ENCODE assay signal across 9 mouse cellular contexts in the genomic region with DNA sequence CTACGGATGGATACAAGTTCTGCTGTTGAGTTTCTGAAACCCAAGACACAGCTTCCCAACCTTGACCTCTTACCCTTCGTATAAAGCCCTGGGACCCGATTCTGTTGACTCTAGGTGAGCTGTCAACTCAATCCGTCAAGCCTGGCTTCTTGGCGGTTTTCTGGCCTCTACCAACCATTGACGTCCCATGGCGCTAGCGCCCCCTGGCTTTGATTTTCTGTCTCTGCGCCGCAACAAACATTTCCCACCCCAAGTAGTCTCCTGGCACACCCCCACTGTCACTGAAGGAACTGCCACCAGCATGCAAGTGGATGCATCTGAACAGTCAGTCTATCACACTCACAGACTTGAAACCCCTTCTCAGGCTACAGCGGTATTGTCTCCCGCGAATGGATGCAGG. TPM values are rescaled to one million over a fixed set of nuclear protein-coding genes. Genes with fewer than 3 reads are reported as not detected.
DNase-seq lines count a peak whose midpoint lies in the region; ATAC-seq and TF ChIP-seq lines count a peak whose summit lies in the region.
"Had no signal": no experiment of that assay in that cellular context is flagged by ENCODE, and none has a peak within 500 bp of the region (broad histone marks: within the 10 kb centered on the region; RNA-seq: fewer than 3 reads in every experiment).

No protein-coding gene starts in this region.

- peaks cover 4% of the 10 kb centered on the region; the same call in 1 of the 2 replicates for H3K27me3 ChIP-seq in forebrain, postnatal 0 days (ENCODE audit: insufficient read depth, low read length)
- peaks cover under 1% of the 10 kb centered on the region; the same call in 1 of the 2 replicates for H3K27me3 ChIP-seq in hindbrain, embryonic 16.5 days (replicated peaks; ENCODE audit: control insufficient read depth, insufficient read depth, low read length)
- peaks cover 64% of the 10 kb centered on the region for H3K27me3 ChIP-seq in limb, embryonic 13.5 days
- H3K27me3 ChIP-seq in midbrain, embryonic 12.5 days = peaks cover 40% of the 10 kb centered on the region
- peaks cover 10% of the 10 kb centered on the region for H3K27me3 ChIP-seq in thymus, adult 2 months (ENCODE audit: control insufficient read depth, insufficient read depth, low read length)

- peak in 1 of 2 experiments; percentile 55 for DNase-seq in left cerebral cortex, adult 2 months (ENCODE audit: extremely low spot score in 1 of 2, low spot score in 2 of 2)
- DNase-seq in left cerebral cortex, adult 8-10 months (ENCODE audit: low spot score in 2 of 2) = no peak
- DNase-seq in c-Kit-positive CD71-positive TER-119-positive erythroid progenitor cells, embryonic 14.5 days (ENCODE audit: low spot score) = peak; percentile 57
- peak; percentile 70 for DNase-seq in forebrain, postnatal 0 days
- DNase-seq in thymus, adult 2 months = peak; percentile 35

- intact Hi-C loops in left cerebral cortex, adult 2 months (cut with DNase I) = loop anchor here (1.0 kb wide), 1 partner anchor 38 kb away; no protein-coding TSS in a partner anchor

- peak overlapping the region; percentile 90 for H3K4me2 ChIP-seq in forebrain, postnatal 0 days (ENCODE audit: low read depth)
- peak overlapping the region; percentile 72 for H3K4me2 ChIP-seq in hindbrain, embryonic 16.5 days (ENCODE audit: low read length)
- peak overlapping the region; percentile 93 for H3K4me2 ChIP-seq in limb, embryonic 13.5 days (replicated peaks)
- H3K4me2 ChIP-seq in midbrain, embryonic 12.5 days (replicated peaks) = peak overlapping the region; percentile 81

- TF ChIP-seq POLR2A in thymus, adult 2 months (IDR thresholded peaks at IDR 0.05; ENCODE audit: control insufficient read depth, extremely low read depth, insufficient read depth, low read length, poor library complexity) = no peak

- H3K4me3 ChIP-seq in left cerebral cortex, adult 2 months = peak overlapping the region; percentile 52; the same call in 1 of the 2 replicates
- H3K4me3 ChIP-seq in forebrain, postnatal 0 days (ENCODE audit: low read depth, low read length) = no peak overlapping the region; the same call in 1 of the 2 replicates
- H3K4me3 ChIP-seq in hindbrain, embryonic 16.5 days (ENCODE audit: low read length) = peak overlapping the region; percentile 47; the same call in 1 of the 2 replicates
- peak overlapping the region; percentile 57; the same call in 1 of the 2 replicates for H3K4me3 ChIP-seq in limb, embryonic 13.5 days
- H3K4me3 ChIP-seq in midbrain, embryonic 12.5 days = 0 out of 2 replicates have a peak overlapping the region, but pooled peaks have one; percentile 53
- no peak overlapping the region for H3K4me3 ChIP-seq in thymus, adult 2 months (ENCODE audit: control insufficient read depth, insufficient read depth, low read length)

- no peak for ATAC-seq in forebrain, postnatal 0 days
- no peak for ATAC-seq in hindbrain, embryonic 16.5 days
- ATAC-seq in limb, embryonic 13.5 days (ENCODE audit: low FRiP score, low read depth) = no peak
- ATAC-seq in midbrain, embryonic 12.5 days (ENCODE audit: low FRiP score, low read depth) = no peak

- 0 out of 2 replicates have a peak overlapping the region, but pooled peaks have one; percentile 74 for H3K9ac ChIP-seq in forebrain, postnatal 0 days
- H3K9ac ChIP-seq in hindbrain, embryonic 16.5 days (ENCODE audit: low read depth, low read length) = no peak overlapping the region
- no peak overlapping the region for H3K9ac ChIP-seq in limb, embryonic 13.5 days
- H3K9ac ChIP-seq in midbrain, embryonic 12.5 days (replicated peaks) = peak overlapping the region; percentile 72; the same call in 1 of the 2 replicates
- H3K9ac ChIP-seq: limb, embryonic 15.5 days had no signal

- H3K27ac ChIP-seq in left cerebral cortex, adult 2 months = peak overlapping the region; percentile 65; the same call in 1 of the 2 replicates
- peak overlapping the region; percentile 74; the same call in 1 of the 2 replicates for H3K27ac ChIP-seq in forebrain, postnatal 0 days (ENCODE audit: low read depth, low read length)
- peak overlapping the region; percentile 62; the same call in 1 of the 2 replicates for H3K27ac ChIP-seq in hindbrain, embryonic 16.5 days (ENCODE audit: low read depth, low read length)
- no peak overlapping the region for H3K27ac ChIP-seq in limb, embryonic 13.5 days
- peak overlapping the region; percentile 54 for H3K27ac ChIP-seq in midbrain, embryonic 12.5 days (replicated peaks)
- no peak overlapping the region for H3K27ac ChIP-seq in thymus, adult 2 months (ENCODE audit: control insufficient read depth, insufficient read depth, low read length)
- H3K27ac ChIP-seq: limb, embryonic 15.5 days had no signal

- no peaks in the 10 kb centered on the region for H3K36me3 ChIP-seq in forebrain, postnatal 0 days (ENCODE audit: insufficient read depth)
- H3K36me3 ChIP-seq in hindbrain, embryonic 16.5 days (ENCODE audit: control insufficient read depth, insufficient read depth, low read length) = no peaks in the 10 kb centered on the region
- H3K36me3 ChIP-seq in limb, embryonic 13.5 days = no peaks in the 10 kb centered on the region
- no peaks in the 10 kb centered on the region for H3K36me3 ChIP-seq in midbrain, embryonic 12.5 days
- H3K36me3 ChIP-seq in thymus, adult 2 months (ENCODE audit: control insufficient read depth, insufficient read depth, low read length) = no peaks in the 10 kb centered on the region
- H3K36me3 ChIP-seq: limb, embryonic 15.5 days had no signal

- TF ChIP-seq CTCF in left cerebral cortex, adult 2 months (IDR thresholded peaks at IDR 0.05) = peak; percentile 63
- TF ChIP-seq CTCF in forebrain, postnatal 0 days (IDR thresholded peaks at IDR 0.05; ENCODE audit: low read depth) = peak; percentile 72
- TF ChIP-seq CTCF in thymus, adult 2 months (IDR thresholded peaks at IDR 0.05; ENCODE audit: borderline replicate concordance, control insufficient read depth, extremely low read depth, insufficient read depth, low read length, poor library complexity) = peak; percentile 23; the same call in 1 of the 2 replicates

- H3K9me3 ChIP-seq in forebrain, postnatal 0 days (ENCODE audit: low read length) = no peaks in the 10 kb centered on the region
- H3K9me3 ChIP-seq in hindbrain, embryonic 16.5 days (ENCODE audit: control insufficient read depth, low read length) = no peaks in the 10 kb centered on the region
- H3K9me3 ChIP-seq in limb, embryonic 13.5 days = no peaks in the 10 kb centered on the region
- no peaks in the 10 kb centered on the region for H3K9me3 ChIP-seq in midbrain, embryonic 12.5 days
- H3K9me3 ChIP-seq: limb, embryonic 15.5 days had no signal

- H3K4me1 ChIP-seq in forebrain, postnatal 0 days (ENCODE audit: insufficient read depth) = 0 out of 2 replicates have a peak, but pooled peaks cover 7% of the 10 kb centered on the region
- H3K4me1 ChIP-seq in hindbrain, embryonic 16.5 days (ENCODE audit: control insufficient read depth, insufficient read depth, low read depth, low read length) = peaks cover 11% of the 10 kb centered on the region
- H3K4me1 ChIP-seq in limb, embryonic 13.5 days = peaks cover 28% of the 10 kb centered on the region
- H3K4me1 ChIP-seq in midbrain, embryonic 12.5 days = peaks cover 33% of the 10 kb centered on the region
- peaks cover 22% of the 10 kb centered on the region for H3K4me1 ChIP-seq in thymus, adult 2 months (replicated peaks; ENCODE audit: control insufficient read depth, insufficient read depth, low read length)

- 16% methylated on average over 13 of the region's 13 CpGs for WGBS in forebrain, postnatal 0 days
- 9% methylated on average over 13 of the region's 13 CpGs for WGBS in hindbrain, embryonic 16.5 days
- 10% methylated on average over 13 of the region's 13 CpGs for WGBS in limb, embryonic 13.5 days
- WGBS in midbrain, embryonic 12.5 days = 6% methylated on average over 13 of the region's 13 CpGs
- 19% methylated on average over 13 of the region's 13 CpGs for WGBS in thymus, adult 2 months

RNA-seq across cellular contexts. Expression of a gene that starts 3.3 kb away (rescaled TPM):
- total RNA-seq in left cerebral cortex, adult 2 months (2021) = 10 to 100 TPM; 27.1 to 28.1 TPM
- 10 to 100 TPM; 20.9 to 26.5 (median 23.3) TPM for total RNA-seq in left cerebral cortex, adult 8-10 months (2022)
- total RNA-seq in forebrain, postnatal 0 days (2014; rRNA removed) = 14.7 and 16.0 TPM in 2 replicates
- polyA plus RNA-seq in forebrain, postnatal 0 days (2015; fragmentation: Nextera tagmentation; extraction: Ambion mirVana) = 4.7 and 8.2 TPM in 2 replicates
- polyA plus RNA-seq in hindbrain, embryonic 16.5 days (2015; fragmentation: Nextera tagmentation; extraction: Ambion mirVana) = 18.4 and 19.5 TPM in 2 replicates
- polyA plus RNA-seq in limb, embryonic 13.5 days (2015; fragmentation: Nextera tagmentation; extraction: Ambion mirVana) = 3.8 and 4.1 TPM in 2 replicates
- 8.5 and 8.7 TPM in 2 replicates for polyA plus RNA-seq in midbrain, embryonic 12.5 days (2016; fragmentation: Nextera tagmentation; extraction: Ambion mirVana)
- polyA plus RNA-seq in thymus, adult 2 months (2012; rRNA removed) = 2.1 and 2.6 TPM in 2 replicates

RNA-seq across cellular contexts. Expression of a gene that starts 11.0 kb away (rescaled TPM):
- 1 to 10 TPM; 5.2 to 6.1 TPM for total RNA-seq in left cerebral cortex, adult 2 months (2021)
- 1 to 10 TPM; 2.7 to 5.7 (median 4.3) TPM for total RNA-seq in left cerebral cortex, adult 8-10 months (2022)
- 11.8 and 15.6 TPM in 2 replicates for total RNA-seq in forebrain, postnatal 0 days (2014; rRNA removed)
- 21.1 and 21.7 TPM in 2 replicates for polyA plus RNA-seq in forebrain, postnatal 0 days (2015; fragmentation: Nextera tagmentation; extraction: Ambion mirVana)
- 17.9 and 21.7 TPM in 2 replicates for polyA plus RNA-seq in hindbrain, embryonic 16.5 days (2015; fragmentation: Nextera tagmentation; extraction: Ambion mirVana)
- 1.5 and 1.6 TPM in 2 replicates for polyA plus RNA-seq in limb, embryonic 13.5 days (2015; fragmentation: Nextera tagmentation; extraction: Ambion mirVana)
- polyA plus RNA-seq in midbrain, embryonic 12.5 days (2016; fragmentation: Nextera tagmentation; extraction: Ambion mirVana) = 5.0 and 5.5 TPM in 2 replicates
- 0.87 and 1.7 TPM in 2 replicates for polyA plus RNA-seq in thymus, adult 2 months (2012; rRNA removed)

RNA-seq across cellular contexts. Expression of a gene that starts 41.2 kb away (rescaled TPM):
- 10 to 100 TPM; 25.3 to 28.2 TPM for total RNA-seq in left cerebral cortex, adult 2 months (2021)
- 10 to 100 TPM; 29.4 to 32.6 (median 30.5) TPM for total RNA-seq in left cerebral cortex, adult 8-10 months (2022)
- total RNA-seq in forebrain, postnatal 0 days (2014; rRNA removed) = 56.0 and 80.3 TPM in 2 replicates
- polyA plus RNA-seq in forebrain, postnatal 0 days (2015; fragmentation: Nextera tagmentation; extraction: Ambion mirVana) = 95.5 and 101 TPM in 2 replicates
- 74.1 and 76.8 TPM in 2 replicates for polyA plus RNA-seq in hindbrain, embryonic 16.5 days (2015; fragmentation: Nextera tagmentation; extraction: Ambion mirVana)
- 46.6 and 47.1 TPM in 2 replicates for polyA plus RNA-seq in limb, embryonic 13.5 days (2015; fragmentation: Nextera tagmentation; extraction: Ambion mirVana)
- polyA plus RNA-seq in midbrain, embryonic 12.5 days (2016; fragmentation: Nextera tagmentation; extraction: Ambion mirVana) = 56.9 and 63.5 TPM in 2 replicates
- 6.1 and 6.6 TPM in 2 replicates for polyA plus RNA-seq in thymus, adult 2 months (2012; rRNA removed)

RNA-seq across cellular contexts. Expression of a gene that starts 41.5 kb away (rescaled TPM):
- total RNA-seq in left cerebral cortex, adult 2 months (2021) = 1 to 10 TPM; 1.4 to 1.9 TPM
- total RNA-seq in left cerebral cortex, adult 8-10 months (2022) = 1 to 10 TPM in 3 of 4 experiments, under 1 TPM in 1; 0.72 to 1.8 (median 1.3) TPM
- total RNA-seq in forebrain, postnatal 0 days (2014; rRNA removed) = 2.2 and 4.2 TPM in 2 replicates
- polyA plus RNA-seq in forebrain, postnatal 0 days (2015; fragmentation: Nextera tagmentation; extraction: Ambion mirVana) = 0.78 and 1.8 TPM in 2 replicates
- 2.4 and 2.8 TPM in 2 replicates for polyA plus RNA-seq in hindbrain, embryonic 16.5 days (2015; fragmentation: Nextera tagmentation; extraction: Ambion mirVana)
- 8.8 and 9.6 TPM in 2 replicates for polyA plus RNA-seq in limb, embryonic 13.5 days (2015; fragmentation: Nextera tagmentation; extraction: Ambion mirVana)
- polyA plus RNA-seq in midbrain, embryonic 12.5 days (2016; fragmentation: Nextera tagmentation; extraction: Ambion mirVana) = 11.9 and 12.6 TPM in 2 replicates
- polyA plus RNA-seq in thymus, adult 2 months (2012; rRNA removed) = 5.6 and 9.1 TPM in 2 replicates

Comparison
In these comparisons a context has a peak if more than half of its experiments do, and no peak if none do; other contexts are left out.
1. DNase-seq: peak in c-Kit-positive CD71-positive TER-119-positive erythroid progenitor cells, embryonic 14.5 days (single experiment), forebrain, postnatal 0 days (single experiment) and thymus, adult 2 months (single experiment); none in left cerebral cortex, adult 8-10 months (0 of 2).
2. H3K27ac ChIP-seq: peak in left cerebral cortex, adult 2 months (single experiment), forebrain, postnatal 0 days (single experiment), hindbrain, embryonic 16.5 days (single experiment) and midbrain, embryonic 12.5 days (single experiment); none in limb, embryonic 13.5 days (single experiment) and thymus, adult 2 months (single experiment).
3. H3K4me3 ChIP-seq: peak in left cerebral cortex, adult 2 months (single experiment), hindbrain, embryonic 16.5 days (single experiment), limb, embryonic 13.5 days (single experiment) and midbrain, embryonic 12.5 days (single experiment); none in forebrain, postnatal 0 days (single experiment) and thymus, adult 2 months (single experiment).
4. H3K9ac ChIP-seq: peak in forebrain, postnatal 0 days (single experiment) and midbrain, embryonic 12.5 days (single experiment); none in hindbrain, embryonic 16.5 days (single experiment) and limb, embryonic 13.5 days (single experiment).
5. Peak in every context shown above with its lines, with median percentiles within 50 percentile points of each other: CTCF ChIP-seq and H3K4me2 ChIP-seq.